Mouse (Mus musculus): ENCODE data around the gene Ttc33.
A peak's percentile ranks its signal among the peaks of the same experiment; 100 is the strongest.

GRCm38 (mm10) chr15:5241304-5242201, 56.2 kb downstream of the Ttc33 start:
- no peak for TF ChIP-seq EP300 (optimal IDR thresholded peaks at IDR 0.05)
- peak; percentile 60 for TF ChIP-seq CTCF (IDR thresholded peaks at IDR 0.05; ENCODE audit: low read depth)
